Mouse (Mus musculus): Measurements from ENCODE around the gene Ndufv1. TPM values are rescaled to one million over a fixed set of nuclear protein-coding genes. Genes with fewer than 3 reads are reported as not detected.
"Not testable (repeated sequence)": the region's sequence is repeated elsewhere in the genome, so short reads cannot be mapped to it uniquely, and the experiment has no call there.

The Ndufv1 gene
- polyA plus RNA-seq, 1 experiment = 170 TPM

- H3K4me3 ChIP-seq (ENCODE audit: control insufficient read depth, insufficient read depth, low read length) = no peak overlapping the region
- no peaks in the 10 kb centered on the region for H3K4me1 ChIP-seq (replicated peaks; ENCODE audit: control insufficient read depth, insufficient read depth, low read length)
- TF ChIP-seq POLR2A (IDR thresholded peaks at IDR 0.05; ENCODE audit: control insufficient read depth, extremely low read depth, insufficient read depth, low read length, poor library complexity) (no peak), CTCF (IDR thresholded peaks at IDR 0.05; ENCODE audit: borderline replicate concordance, control insufficient read depth, extremely low read depth, insufficient read depth, low read length, poor library complexity) (no peak)
- no peak overlapping the region for H3K27ac ChIP-seq (ENCODE audit: control insufficient read depth, insufficient read depth, low read length)
- H3K27me3 ChIP-seq (ENCODE audit: control insufficient read depth, insufficient read depth, low read length) = no peaks in the 10 kb centered on the region
- DNase-seq = no peak
- WGBS = 86% methylated on average over 11 of the region's 11 CpGs
- no peaks in the 10 kb centered on the region for H3K36me3 ChIP-seq (ENCODE audit: control insufficient read depth, insufficient read depth, low read length)
Observed at GRCm38 (mm10) chr19:3966330-3967075, 46.1 kb downstream of the Ndufv1 start.

- H3K4me1 ChIP-seq (replicated peaks; ENCODE audit: control insufficient read depth, insufficient read depth, low read length) = no peaks in the 10 kb centered on the region
- TF ChIP-seq POLR2A (IDR thresholded peaks at IDR 0.05; ENCODE audit: control insufficient read depth, extremely low read depth, insufficient read depth, low read length, poor library complexity) = no peak
- TF ChIP-seq CTCF (IDR thresholded peaks at IDR 0.05; ENCODE audit: borderline replicate concordance, control insufficient read depth, extremely low read depth, insufficient read depth, low read length, poor library complexity) = no peak
- H3K27ac ChIP-seq (ENCODE audit: control insufficient read depth, insufficient read depth, low read length) = no peak overlapping the region
- no peaks in the 10 kb centered on the region for H3K36me3 ChIP-seq (ENCODE audit: control insufficient read depth, insufficient read depth, low read length)
- H3K4me3 ChIP-seq (ENCODE audit: control insufficient read depth, insufficient read depth, low read length) = no peak overlapping the region
- 76% methylated on average over 4 of the region's 4 CpGs for WGBS
- H3K27me3 ChIP-seq (ENCODE audit: control insufficient read depth, insufficient read depth, low read length) = no peaks in the 10 kb centered on the region
- no peak for DNase-seq
Observed at GRCm38 (mm10) chr19:3964030-3964429, 48.6 kb downstream of the Ndufv1 start.

- Histone ChIP-seq H3K27ac (ENCODE audit: control insufficient read depth, insufficient read depth, low read length) (no peak overlapping the region), H3K4me1 (replicated peaks; ENCODE audit: control insufficient read depth, insufficient read depth, low read length) (no peaks in the 10 kb centered on the region), H3K36me3 (ENCODE audit: control insufficient read depth, insufficient read depth, low read length) (no peaks in the 10 kb centered on the region), H3K4me3 (ENCODE audit: control insufficient read depth, insufficient read depth, low read length) (no peak overlapping the region), H3K27me3 (ENCODE audit: control insufficient read depth, insufficient read depth, low read length) (no peaks in the 10 kb centered on the region)
- 37% methylated on average over 2 of the region's 2 CpGs for WGBS
- no peak for DNase-seq
- no peak for TF ChIP-seq CTCF (IDR thresholded peaks at IDR 0.05; ENCODE audit: borderline replicate concordance, control insufficient read depth, extremely low read depth, insufficient read depth, low read length, poor library complexity)
- TF ChIP-seq POLR2A (IDR thresholded peaks at IDR 0.05; ENCODE audit: control insufficient read depth, extremely low read depth, insufficient read depth, low read length, poor library complexity) = no peak
Observed at GRCm38 (mm10) chr19:3962469-3962868, 50.1 kb downstream of the Ndufv1 start.

GRCm38 (mm10) chr19:3961805-3962204, 50.8 kb downstream of the Ndufv1 start:
- H3K4me1 ChIP-seq (replicated peaks; ENCODE audit: control insufficient read depth, insufficient read depth, low read length); H3K36me3 ChIP-seq (ENCODE audit: control insufficient read depth, insufficient read depth, low read length); DNase-seq; H3K27me3 ChIP-seq (ENCODE audit: control insufficient read depth, insufficient read depth, low read length); H3K4me3 ChIP-seq (ENCODE audit: control insufficient read depth, insufficient read depth, low read length); H3K27ac ChIP-seq (ENCODE audit: control insufficient read depth, insufficient read depth, low read length): not testable (repeated sequence)
- 95% methylated on average over 6 of the region's 6 CpGs for WGBS

- H3K4me3 ChIP-seq (ENCODE audit: control insufficient read depth, insufficient read depth, low read length) = no peak overlapping the region
- no peak overlapping the region for H3K27ac ChIP-seq (ENCODE audit: control insufficient read depth, insufficient read depth, low read length)
- H3K27me3 ChIP-seq (ENCODE audit: control insufficient read depth, insufficient read depth, low read length) = no peaks in the 10 kb centered on the region
- WGBS = 70% methylated on average over 5 of the region's 5 CpGs
- no peaks in the 10 kb centered on the region for H3K36me3 ChIP-seq (ENCODE audit: control insufficient read depth, insufficient read depth, low read length)
- H3K4me1 ChIP-seq (replicated peaks; ENCODE audit: control insufficient read depth, insufficient read depth, low read length) = no peaks in the 10 kb centered on the region
- DNase-seq = no peak
- TF ChIP-seq CTCF (IDR thresholded peaks at IDR 0.05; ENCODE audit: borderline replicate concordance, control insufficient read depth, extremely low read depth, insufficient read depth, low read length, poor library complexity) (no peak), POLR2A (IDR thresholded peaks at IDR 0.05; ENCODE audit: control insufficient read depth, extremely low read depth, insufficient read depth, low read length, poor library complexity) (no peak)
Observed at GRCm38 (mm10) chr19:3960211-3960610, 52.4 kb downstream of the Ndufv1 start.

- TF ChIP-seq CTCF (IDR thresholded peaks at IDR 0.05; ENCODE audit: borderline replicate concordance, control insufficient read depth, extremely low read depth, insufficient read depth, low read length, poor library complexity) = no peak
- no peak for TF ChIP-seq POLR2A (IDR thresholded peaks at IDR 0.05; ENCODE audit: control insufficient read depth, extremely low read depth, insufficient read depth, low read length, poor library complexity)
- DNase-seq = no peak
- H3K36me3 ChIP-seq (ENCODE audit: control insufficient read depth, insufficient read depth, low read length) = no peaks in the 10 kb centered on the region
- H3K27ac ChIP-seq (ENCODE audit: control insufficient read depth, insufficient read depth, low read length) = no peak overlapping the region
- no peak overlapping the region for H3K4me3 ChIP-seq (ENCODE audit: control insufficient read depth, insufficient read depth, low read length)
- H3K4me1 ChIP-seq (replicated peaks; ENCODE audit: control insufficient read depth, insufficient read depth, low read length) = no peaks in the 10 kb centered on the region
- no peaks in the 10 kb centered on the region for H3K27me3 ChIP-seq (ENCODE audit: control insufficient read depth, insufficient read depth, low read length)
Observed at GRCm38 (mm10) chr19:3959030-3959429, 53.6 kb downstream of the Ndufv1 start.

GRCm38 (mm10) chr19:3958470-3958869, 54.1 kb downstream of the Ndufv1 start, which contains the start of gene Aldh3b3:
Aldh3b3 (plus strand) TSS chr19:3958645.
- TF ChIP-seq POLR2A (IDR thresholded peaks at IDR 0.05; ENCODE audit: control insufficient read depth, extremely low read depth, insufficient read depth, low read length, poor library complexity) = no peak
- no peak for TF ChIP-seq CTCF (IDR thresholded peaks at IDR 0.05; ENCODE audit: borderline replicate concordance, control insufficient read depth, extremely low read depth, insufficient read depth, low read length, poor library complexity)
- Histone ChIP-seq H3K27me3 (ENCODE audit: control insufficient read depth, insufficient read depth, low read length) (no peaks in the 10 kb centered on the region), H3K4me1 (replicated peaks; ENCODE audit: control insufficient read depth, insufficient read depth, low read length) (no peaks in the 10 kb centered on the region), H3K36me3 (ENCODE audit: control insufficient read depth, insufficient read depth, low read length) (no peaks in the 10 kb centered on the region), H3K27ac (ENCODE audit: control insufficient read depth, insufficient read depth, low read length) (no peak within 1 kb of the TSS), H3K4me3 (ENCODE audit: control insufficient read depth, insufficient read depth, low read length) (no peak within 1 kb of the TSS)
- no peak for DNase-seq
- 89% methylated on average over 4 of the region's 4 CpGs for WGBS

Other genes with a start within 250 kb of the Ndufv1 start
- 32.9 and 43.6 TPM in 2 replicates for gene Kmt5b, start 245.4 kb downstream of the Ndufv1 start, polyA plus RNA-seq (2012; rRNA removed)
- gene Chka, start 161.0 kb downstream of the Ndufv1 start, polyA plus RNA-seq (2012; rRNA removed) = 39.1 and 44.2 TPM in 2 replicates
- 270 and 293 TPM in 2 replicates for gene Tcirg1, start 105.7 kb downstream of the Ndufv1 start, polyA plus RNA-seq (2012; rRNA removed)
- gene Ndufs8, start 100.0 kb downstream of the Ndufv1 start, polyA plus RNA-seq (2012; rRNA removed) = 287 and 340 TPM in 2 replicates
- gene Aldh3b1, start 83.0 kb downstream of the Ndufv1 start, polyA plus RNA-seq (2012; rRNA removed) = 10.2 and 11.7 TPM in 2 replicates
- gene Unc93b1, start 77.6 kb downstream of the Ndufv1 start, polyA plus RNA-seq (2012; rRNA removed) = 147 and 174 TPM in 2 replicates
- 0.33 and 0.97 TPM in 2 replicates for gene Aldh3b3, start 54.2 kb downstream of the Ndufv1 start, polyA plus RNA-seq (2012; rRNA removed)
- 7.0 and 7.2 TPM in 2 replicates for gene Aldh3b2, start 40.5 kb downstream of the Ndufv1 start, polyA plus RNA-seq (2012; rRNA removed)
- 12.0 and 14.9 TPM in 2 replicates for gene Acy3, start 26.2 kb downstream of the Ndufv1 start, polyA plus RNA-seq (2012; rRNA removed)
- 0.15 and 0.20 TPM in 2 replicates for gene Tbx10, start 20.1 kb downstream of the Ndufv1 start, polyA plus RNA-seq (2012; rRNA removed)
- gene Nudt8, start 12.2 kb downstream of the Ndufv1 start, polyA plus RNA-seq (2012; rRNA removed) = 23.6 and 24.9 TPM in 2 replicates
- gene Gm49405, start 12.2 kb downstream of the Ndufv1 start, polyA plus RNA-seq (2012; rRNA removed) = 3.7 and 5.3 TPM in 2 replicates
- 14.4 and 51.8 TPM in 2 replicates for gene Doc2g, start 9.5 kb downstream of the Ndufv1 start, polyA plus RNA-seq (2012; rRNA removed)
- gene Gstp1, start 25.2 kb upstream of the Ndufv1 start, polyA plus RNA-seq (2012; rRNA removed) = 317 and 318 TPM in 2 replicates
- 26.9 and 48.8 TPM in 2 replicates for gene Gstp2, start 33.2 kb upstream of the Ndufv1 start, polyA plus RNA-seq (2012; rRNA removed)
- gene Gstp3, start 46.8 kb upstream of the Ndufv1 start, polyA plus RNA-seq (2012; rRNA removed) = 23.6 and 26.4 TPM in 2 replicates
- 0.42 TPM in 1 of 2 replicates, not detected in the other for gene Cabp2, start 68.8 kb upstream of the Ndufv1 start, polyA plus RNA-seq (2012; rRNA removed)
- 274 and 296 TPM in 2 replicates for gene Cdk2ap2, start 84.4 kb upstream of the Ndufv1 start, polyA plus RNA-seq (2012; rRNA removed)
- 333 and 357 TPM in 2 replicates for gene Pitpnm1, start 87.2 kb upstream of the Ndufv1 start, polyA plus RNA-seq (2012; rRNA removed)
- 106 and 112 TPM in 2 replicates for gene Aip, start 113.1 kb upstream of the Ndufv1 start, polyA plus RNA-seq (2012; rRNA removed)
- gene Gpr152, start 127.0 kb upstream of the Ndufv1 start, polyA plus RNA-seq (2012; rRNA removed) = 0.20 and 0.24 TPM in 2 replicates
- 0.26 and 0.53 TPM in 2 replicates for gene Cabp4, start 131.2 kb upstream of the Ndufv1 start, polyA plus RNA-seq (2012; rRNA removed)
- 508 and 533 TPM in 2 replicates for gene Coro1b, start 135.8 kb upstream of the Ndufv1 start, polyA plus RNA-seq (2012; rRNA removed)
- 1,512 and 1,655 TPM in 2 replicates for gene Ptprcap, start 140.8 kb upstream of the Ndufv1 start, polyA plus RNA-seq (2012; rRNA removed)
- gene Rps6kb2, start 150.5 kb upstream of the Ndufv1 start, polyA plus RNA-seq (2012; rRNA removed) = 97.8 and 102 TPM in 2 replicates
- 92.9 and 95.5 TPM in 2 replicates for gene Carns1, start 162.7 kb upstream of the Ndufv1 start, polyA plus RNA-seq (2012; rRNA removed)
- gene Tbc1d10c, start 178.5 kb upstream of the Ndufv1 start, polyA plus RNA-seq (2012; rRNA removed) = 622 and 718 TPM in 2 replicates
- 897 and 1,014 TPM in 2 replicates for gene Ppp1ca, start 179.3 kb upstream of the Ndufv1 start, polyA plus RNA-seq (2012; rRNA removed)
- 119 and 143 TPM in 2 replicates for gene Rad9a, start 188.9 kb upstream of the Ndufv1 start, polyA plus RNA-seq (2012; rRNA removed)
- 32.9 and 36.1 TPM in 2 replicates for gene Clcf1, start 201.4 kb upstream of the Ndufv1 start, polyA plus RNA-seq (2012; rRNA removed)
- gene AC109138.7, start 201.6 kb upstream of the Ndufv1 start, polyA plus RNA-seq (2012; rRNA removed) = not detected in 2 replicates
- gene Pold4, start 219.1 kb upstream of the Ndufv1 start, polyA plus RNA-seq (2012; rRNA removed) = 104 and 117 TPM in 2 replicates

Measured in thymus, adult 2 months (tissue).